Mouse (Mus musculus): Measurements from ENCODE around the gene Ttyh3. TPM values are rescaled to one million over a fixed set of nuclear protein-coding genes. Genes with fewer than 3 reads are reported as not detected.

Gene Ttyh3
- total and polyA plus RNA-seq, 2 experiments from 2014 or later, result 60.3 to 260 TPM

GRCm38 (mm10) chr5:140624238-140624637, 24.6 kb downstream of the Ttyh3 start:
- 83% methylated on average over 5 of the region's 5 CpGs for WGBS
- TF ChIP-seq CTCF (IDR thresholded peaks at IDR 0.05; ENCODE audit: low read depth), result no peak
- Histone ChIP-seq H3K4me1 (ENCODE audit: insufficient read depth, low read length) (no peaks in the 10 kb centered on the region), H3K36me3 (ENCODE audit: insufficient read depth, low read length) (peaks cover 65% of the 10 kb centered on the region), H3K27me3 (ENCODE audit: insufficient read depth, low read length) (no peaks in the 10 kb centered on the region), H3K27ac (no peak overlapping the region), H3K4me3 (ENCODE audit: low read length) (no peak overlapping the region), H3K4me2 (ENCODE audit: low read depth, low read length) (no peak overlapping the region), H3K9me3 (ENCODE audit: low read length) (no peaks in the 10 kb centered on the region), H3K9ac (replicated peaks; ENCODE audit: low read length) (no peak overlapping the region)
- no peak for DNase-seq (ENCODE audit: low spot score)
- no peak for ATAC-seq

- ATAC-seq (no peak), DNase-seq (ENCODE audit: low spot score) (no peak)
- Histone ChIP-seq H3K4me3 (ENCODE audit: low read length) (no peak overlapping the region), H3K36me3 (ENCODE audit: insufficient read depth, low read length) (peaks cover 60% of the 10 kb centered on the region), H3K9me3 (ENCODE audit: low read length) (no peaks in the 10 kb centered on the region), H3K27ac (no peak overlapping the region), H3K9ac (replicated peaks; ENCODE audit: low read length) (no peak overlapping the region), H3K27me3 (ENCODE audit: insufficient read depth, low read length) (no peaks in the 10 kb centered on the region), H3K4me1 (ENCODE audit: insufficient read depth, low read length) (no peaks in the 10 kb centered on the region), H3K4me2 (ENCODE audit: low read depth, low read length) (no peak overlapping the region)
- no peak for TF ChIP-seq CTCF (IDR thresholded peaks at IDR 0.05; ENCODE audit: low read depth)
- 76% methylated on average over 4 of the region's 4 CpGs for WGBS
Observed at GRCm38 (mm10) chr5:140623791-140624190, 25.0 kb downstream of the Ttyh3 start.

- Histone ChIP-seq H3K4me1 (ENCODE audit: insufficient read depth, low read length) (no peaks in the 10 kb centered on the region), H3K4me3 (ENCODE audit: low read length) (no peak overlapping the region), H3K27me3 (ENCODE audit: insufficient read depth, low read length) (no peaks in the 10 kb centered on the region), H3K9ac (replicated peaks; ENCODE audit: low read length) (no peak overlapping the region), H3K9me3 (ENCODE audit: low read length) (no peaks in the 10 kb centered on the region), H3K36me3 (ENCODE audit: insufficient read depth, low read length) (peaks cover 54% of the 10 kb centered on the region), H3K27ac (no peak overlapping the region), H3K4me2 (ENCODE audit: low read depth, low read length) (no peak overlapping the region)
- whole genome bisulfite sequencing, result 90% methylated on average over 23 of the region's 23 CpGs
- ATAC-seq, result no peak
- DNase-seq (ENCODE audit: low spot score), result no peak
- TF ChIP-seq CTCF (IDR thresholded peaks at IDR 0.05; ENCODE audit: low read depth), result no peak
Observed at GRCm38 (mm10) chr5:140622978-140623670, 25.7 kb downstream of the Ttyh3 start.

GRCm38 (mm10) chr5:140621517-140621916, 27.3 kb downstream of the Ttyh3 start:
- H3K9me3 ChIP-seq (ENCODE audit: low read length), result no peaks in the 10 kb centered on the region
- H3K27ac ChIP-seq, result peak overlapping the region; percentile 51; the same call in 1 of the 2 replicates
- H3K4me3 ChIP-seq (ENCODE audit: low read length), result no peak overlapping the region
- peaks cover 38% of the 10 kb centered on the region for H3K36me3 ChIP-seq (ENCODE audit: insufficient read depth, low read length)
- no peak overlapping the region for H3K9ac ChIP-seq (replicated peaks; ENCODE audit: low read length)
- WGBS, result 53% methylated on average over 10 of the region's 10 CpGs
- H3K27me3 ChIP-seq (ENCODE audit: insufficient read depth, low read length), result no peaks in the 10 kb centered on the region
- DNase-seq (ENCODE audit: low spot score) (no peak), ATAC-seq (no peak; the same call in 1 of the 2 replicates)
- no peaks in the 10 kb centered on the region for H3K4me1 ChIP-seq (ENCODE audit: insufficient read depth, low read length)
- TF ChIP-seq CTCF (IDR thresholded peaks at IDR 0.05; ENCODE audit: low read depth), result 0 out of 2 replicates have a peak, but pooled peaks have one; percentile 30
- H3K4me2 ChIP-seq (ENCODE audit: low read depth, low read length), result no peak overlapping the region

GRCm38 (mm10) chr5:140621092-140621491, 27.7 kb downstream of the Ttyh3 start:
- DNase-seq (ENCODE audit: low spot score), result no peak
- TF ChIP-seq CTCF (IDR thresholded peaks at IDR 0.05; ENCODE audit: low read depth), result no peak
- ATAC-seq, result no peak
- no peaks in the 10 kb centered on the region for H3K9me3 ChIP-seq (ENCODE audit: low read length)
- H3K36me3 ChIP-seq (ENCODE audit: insufficient read depth, low read length), result peaks cover 34% of the 10 kb centered on the region
- H3K4me1 ChIP-seq (ENCODE audit: insufficient read depth, low read length), result no peaks in the 10 kb centered on the region
- no peak overlapping the region for H3K4me3 ChIP-seq (ENCODE audit: low read length)
- H3K9ac ChIP-seq (replicated peaks; ENCODE audit: low read length), result no peak overlapping the region
- H3K4me2 ChIP-seq (ENCODE audit: low read depth, low read length), result no peak overlapping the region
- H3K27ac ChIP-seq, result peak overlapping the region; percentile 51; the same call in 1 of the 2 replicates
- 55% methylated on average over 9 of the region's 9 CpGs for WGBS
- no peaks in the 10 kb centered on the region for H3K27me3 ChIP-seq (ENCODE audit: insufficient read depth, low read length)

GRCm38 (mm10) chr5:140619895-140620736, 28.7 kb downstream of the Ttyh3 start:
- no peak for DNase-seq (ENCODE audit: low spot score)
- TF ChIP-seq CTCF (IDR thresholded peaks at IDR 0.05; ENCODE audit: low read depth), result no peak
- peaks cover 30% of the 10 kb centered on the region for H3K36me3 ChIP-seq (ENCODE audit: insufficient read depth, low read length)
- H3K9ac ChIP-seq (replicated peaks; ENCODE audit: low read length), result no peak overlapping the region
- no peaks in the 10 kb centered on the region for H3K4me1 ChIP-seq (ENCODE audit: insufficient read depth, low read length)
- WGBS, result 46% methylated on average over 7 of the region's 7 CpGs
- ATAC-seq, result peak; percentile 43
- no peaks in the 10 kb centered on the region for H3K9me3 ChIP-seq (ENCODE audit: low read length)
- no peak overlapping the region for H3K4me2 ChIP-seq (ENCODE audit: low read depth, low read length)
- peak overlapping the region; percentile 38; the same call in 1 of the 2 replicates for H3K27ac ChIP-seq
- no peak overlapping the region for H3K4me3 ChIP-seq (ENCODE audit: low read length)
- H3K27me3 ChIP-seq (ENCODE audit: insufficient read depth, low read length), result no peaks in the 10 kb centered on the region
